Mouse (Mus musculus) adrenal gland, adult 8-10 months (tissue): Measurements from ENCODE around the gene Hoxa10. TPM values are rescaled to one million over a fixed set of nuclear protein-coding genes. Genes with fewer than 3 reads are reported as not detected.

Experiments
- DNase-seq: peaks from one replicate; pipeline ENCODE4 v3.0.0; 2022
- total RNA-seq, 4 experiments: library from RNA; stranded (reverse); gene quantifications; 2 replicates each; pipeline ENCODE4 v1.2.4; 2022

Gene Hoxa10
- total RNA-seq, 4 experiments from 2014 or later = 0.15 to 0.16 TPM; not detected in 2

GRCm38 (mm10) chr6:52229558-52230416, 10.9 kb downstream of the Hoxa10 start:
- no peak for DNase-seq

GRCm38 (mm10) chr6:52228475-52229465, 11.9 kb downstream of the Hoxa10 start:
- no peak for DNase-seq

GRCm38 (mm10) chr6:52227470-52228222, 13.0 kb downstream of the Hoxa10 start:
- no peak for DNase-seq

DNA sequence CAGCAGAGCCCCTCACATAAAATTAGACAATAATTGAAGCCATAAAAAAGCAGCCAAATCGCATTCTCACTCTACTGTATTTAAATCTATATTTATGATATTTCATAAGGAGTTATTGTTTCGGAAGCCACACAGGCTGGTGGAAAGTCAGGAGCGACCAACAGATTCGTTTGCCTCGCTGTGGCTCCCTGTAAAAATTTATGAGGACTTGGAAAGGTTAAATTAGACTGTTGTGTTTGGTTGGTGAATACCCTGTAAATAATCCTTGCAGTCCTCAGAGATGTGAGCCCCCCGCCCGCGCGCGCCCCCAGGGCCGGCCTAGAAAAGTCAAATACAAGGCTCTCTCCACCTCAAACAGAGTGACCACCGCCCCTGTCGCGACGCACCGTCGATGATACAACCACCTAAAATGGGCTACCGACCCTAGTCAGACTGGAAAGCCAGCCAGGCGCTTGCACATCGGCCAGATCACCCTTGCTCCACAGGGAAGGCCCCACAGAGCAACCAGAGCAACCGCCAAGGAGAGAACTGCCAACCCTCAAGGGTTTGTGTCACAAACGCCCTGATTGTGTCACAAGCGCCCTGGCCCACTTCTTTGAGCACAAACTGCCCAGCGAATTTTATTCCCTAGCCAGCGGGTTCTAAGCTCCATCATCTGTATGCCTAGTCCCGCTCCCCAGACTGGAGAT, 13.9 kb downstream of the Hoxa10 start:
- no peak for DNase-seq

GRCm38 (mm10) chr6:52225612-52226568, 14.8 kb downstream of the Hoxa10 start:
- no peak for DNase-seq

DNA sequence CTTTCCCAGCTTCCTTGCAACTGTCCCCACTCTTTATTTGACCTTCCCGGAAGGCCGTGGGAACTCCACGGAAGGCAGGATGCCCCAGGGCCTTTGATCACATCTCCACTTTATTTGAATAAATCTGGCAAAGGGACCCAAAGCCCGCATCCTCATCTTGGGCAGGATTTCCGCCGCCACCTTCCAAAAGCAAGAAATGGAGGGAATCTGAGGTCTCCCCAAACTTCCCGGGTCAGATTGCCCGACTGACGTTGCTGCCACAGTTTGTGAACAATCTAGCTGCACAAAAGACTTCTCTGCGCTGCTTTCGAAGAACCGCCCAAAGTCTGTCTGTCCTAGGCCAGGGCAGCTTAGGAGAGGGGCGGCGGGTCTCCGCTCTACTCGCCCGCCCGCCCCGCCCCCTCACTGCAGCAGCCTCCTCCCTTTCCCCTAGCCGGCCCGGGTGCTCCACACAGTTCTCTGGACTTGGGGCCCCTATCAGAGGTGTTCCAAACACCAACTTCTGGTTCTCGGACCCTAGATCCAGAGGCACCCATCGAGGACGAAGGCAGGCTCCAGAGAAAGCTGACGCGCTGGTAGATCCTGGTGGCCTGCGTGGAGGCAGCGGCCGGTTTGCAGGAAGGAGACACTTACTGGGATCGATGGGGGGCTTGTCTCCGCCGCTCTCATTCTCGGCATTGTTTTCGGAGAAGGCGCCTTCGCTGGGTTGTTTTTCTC, 15.6 kb downstream of the Hoxa10 start:
- no peak for DNase-seq

DNA sequence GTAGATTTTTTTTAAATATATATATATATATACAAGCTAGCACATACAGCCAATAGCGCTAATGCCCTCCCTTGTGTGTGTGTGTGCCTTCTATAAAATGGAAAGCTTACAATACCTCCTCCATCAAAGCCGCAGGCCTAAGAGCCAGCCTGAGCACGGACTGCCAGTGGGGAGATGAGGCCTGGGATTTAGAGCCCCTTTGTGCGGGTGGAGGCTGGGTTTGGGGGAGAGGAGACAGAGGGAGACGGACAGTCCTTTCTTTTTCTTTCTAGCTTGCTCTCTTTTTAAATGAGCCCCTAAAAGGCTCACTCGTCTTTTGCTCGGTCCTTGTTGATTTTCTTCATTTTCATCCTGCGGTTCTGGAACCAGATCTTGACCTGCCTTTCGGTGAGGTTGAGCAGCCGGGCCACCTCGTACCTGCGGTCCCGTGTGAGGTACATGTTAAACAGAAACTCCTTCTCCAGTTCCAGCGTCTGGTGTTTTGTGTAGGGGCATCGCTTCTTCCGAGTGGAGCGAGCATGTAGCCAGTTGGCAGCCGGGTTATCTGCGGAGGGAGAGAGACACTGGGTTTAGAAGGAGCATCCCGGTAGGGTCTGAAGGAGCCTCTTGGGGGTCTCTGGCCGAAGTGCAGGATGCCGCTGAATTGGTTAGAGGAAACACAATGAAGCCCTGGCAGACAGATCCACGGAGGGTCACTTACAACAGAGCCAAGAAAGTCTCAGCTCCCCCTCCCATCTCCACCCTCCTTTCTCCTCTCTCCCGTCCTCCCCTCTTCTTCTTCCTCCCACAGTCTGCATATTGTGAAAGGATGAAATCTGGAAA, 16.5 kb downstream of the Hoxa10 start:
- DNase-seq = no peak

GRCm38 (mm10) chr6:52222729-52223128, 17.9 kb downstream of the Hoxa10 start:
- DNase-seq = no peak

DNA sequence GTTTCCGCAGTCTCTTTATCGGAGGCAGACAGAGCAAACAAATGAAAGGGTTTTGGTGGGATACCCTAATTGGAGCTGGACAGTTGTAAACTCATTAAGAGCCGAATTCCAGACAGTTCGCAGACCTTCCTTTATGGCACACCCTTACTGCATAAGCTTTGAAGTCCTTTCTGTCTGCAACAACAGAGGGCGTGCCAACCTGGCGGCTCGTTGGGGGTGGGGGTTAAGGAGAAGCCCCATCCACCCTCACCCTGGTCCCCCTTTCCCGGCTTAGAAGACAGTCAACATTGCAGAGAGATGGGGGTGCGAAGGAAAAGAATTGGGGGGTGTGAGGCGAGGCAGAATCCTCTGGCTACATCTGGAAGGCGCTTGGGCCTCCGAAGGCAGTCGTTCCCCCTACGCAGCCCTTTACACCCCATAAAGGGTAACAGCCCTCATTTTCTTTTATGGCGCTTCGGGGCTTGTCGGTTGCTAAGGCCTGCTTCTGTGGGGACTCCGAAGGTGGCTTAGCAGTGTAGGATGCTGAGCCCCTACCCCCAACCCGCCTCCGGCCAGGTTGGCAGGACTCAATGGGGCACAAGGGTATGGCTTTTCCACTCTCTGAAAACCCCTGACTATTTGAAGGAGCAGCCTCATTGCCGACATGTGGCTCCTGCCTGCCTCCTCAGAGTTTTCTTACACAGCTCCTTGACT, 18.5 kb downstream of the Hoxa10 start:
- DNase-seq = no peak

DNA sequence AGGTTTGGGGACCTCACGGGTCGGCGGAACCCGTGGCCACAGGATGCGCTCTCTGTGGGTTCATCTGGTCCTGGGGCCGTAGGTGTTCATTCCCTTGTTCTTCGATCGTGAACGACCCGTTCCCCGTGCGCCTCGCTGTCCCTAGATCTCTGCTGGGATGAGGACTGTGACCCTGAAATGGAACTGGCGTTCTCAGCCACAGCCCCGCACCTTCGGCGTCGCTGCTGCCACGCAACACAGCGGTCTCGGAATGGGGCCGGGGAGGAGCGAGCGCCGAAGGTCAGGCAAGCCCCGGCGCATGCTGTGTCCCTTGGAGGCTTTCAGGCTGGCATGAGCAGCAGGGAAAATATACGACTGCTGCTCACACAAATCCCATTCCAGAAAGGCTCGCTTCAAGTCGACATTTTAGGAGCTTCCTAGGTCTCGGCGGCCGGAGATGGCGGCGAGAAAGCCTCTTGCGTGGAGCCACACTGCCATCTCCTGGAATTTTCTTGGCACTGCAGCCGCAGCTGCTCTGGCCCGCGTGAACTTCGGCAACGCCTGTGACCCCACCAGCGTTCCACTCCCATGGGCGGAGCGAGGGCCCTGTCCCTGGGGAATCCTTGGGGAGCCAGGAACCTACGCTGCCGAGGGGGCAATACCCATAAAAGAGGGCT, 19.2 kb downstream of the Hoxa10 start, which contains the start of gene Hoxa7:
Gene Hoxa7, minus strand, starts transcription at position 518 of the 656 bp plus-strand sequence.
- DNase-seq = peak; percentile 79

GRCm38 (mm10) chr6:52220865-52221310, 19.8 kb downstream of the Hoxa10 start:
- DNase-seq = no peak

DNA sequence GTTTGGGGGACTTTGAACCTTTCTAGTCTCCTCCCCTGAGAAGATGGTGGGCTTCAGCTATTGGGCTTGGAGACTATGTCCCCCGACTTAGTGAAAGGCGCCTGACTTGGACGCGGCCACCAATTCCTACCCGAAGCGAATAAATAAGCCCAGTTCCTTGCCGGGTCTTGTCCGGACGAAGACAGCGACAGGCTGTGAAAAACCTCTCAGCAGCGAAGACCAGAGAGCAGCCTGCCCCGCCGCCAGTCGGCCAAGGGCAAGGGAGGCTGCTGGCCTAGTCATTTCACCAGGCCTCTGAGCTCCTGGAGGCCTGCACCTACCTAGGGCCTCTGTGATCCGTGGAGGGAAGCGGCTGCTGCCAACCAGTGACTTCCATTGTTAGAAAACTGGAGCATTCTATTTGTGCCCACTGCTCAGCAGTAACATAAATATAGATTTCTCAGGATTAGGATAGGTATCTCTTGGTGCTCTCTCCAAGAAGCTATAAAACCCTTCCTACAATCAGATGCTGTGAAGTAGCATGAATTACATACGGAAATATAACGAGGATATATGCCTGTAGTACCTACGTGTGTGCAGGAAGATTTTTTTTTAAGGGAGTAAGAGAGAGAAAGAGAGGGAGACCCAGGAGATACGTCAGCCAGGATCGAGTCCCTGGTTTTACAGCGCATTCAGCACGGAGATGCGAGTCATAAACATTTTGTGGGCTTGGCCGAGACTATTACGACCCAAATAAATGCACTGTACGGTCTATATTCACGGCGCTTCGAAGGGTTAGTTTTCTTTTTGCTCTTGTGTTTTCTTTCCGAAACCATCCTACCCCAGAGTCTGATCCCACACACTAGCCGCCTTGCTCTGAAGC, 20.4 kb downstream of the Hoxa10 start:
- DNase-seq = no peak

GRCm38 (mm10) chr6:52219234-52219942, 21.3 kb downstream of the Hoxa10 start:
- no peak for DNase-seq

- no peak for DNase-seq
These were observed 21.9 kb downstream of the Hoxa10 start for GRCm38 (mm10) chr6:52218643-52219215.

GRCm38 (mm10) chr6:52217895-52218642, 22.6 kb downstream of the Hoxa10 start:
- DNase-seq = no peak
